Comparison of ENCODE assay signal across 9 mouse cellular contexts in the genomic region with DNA sequence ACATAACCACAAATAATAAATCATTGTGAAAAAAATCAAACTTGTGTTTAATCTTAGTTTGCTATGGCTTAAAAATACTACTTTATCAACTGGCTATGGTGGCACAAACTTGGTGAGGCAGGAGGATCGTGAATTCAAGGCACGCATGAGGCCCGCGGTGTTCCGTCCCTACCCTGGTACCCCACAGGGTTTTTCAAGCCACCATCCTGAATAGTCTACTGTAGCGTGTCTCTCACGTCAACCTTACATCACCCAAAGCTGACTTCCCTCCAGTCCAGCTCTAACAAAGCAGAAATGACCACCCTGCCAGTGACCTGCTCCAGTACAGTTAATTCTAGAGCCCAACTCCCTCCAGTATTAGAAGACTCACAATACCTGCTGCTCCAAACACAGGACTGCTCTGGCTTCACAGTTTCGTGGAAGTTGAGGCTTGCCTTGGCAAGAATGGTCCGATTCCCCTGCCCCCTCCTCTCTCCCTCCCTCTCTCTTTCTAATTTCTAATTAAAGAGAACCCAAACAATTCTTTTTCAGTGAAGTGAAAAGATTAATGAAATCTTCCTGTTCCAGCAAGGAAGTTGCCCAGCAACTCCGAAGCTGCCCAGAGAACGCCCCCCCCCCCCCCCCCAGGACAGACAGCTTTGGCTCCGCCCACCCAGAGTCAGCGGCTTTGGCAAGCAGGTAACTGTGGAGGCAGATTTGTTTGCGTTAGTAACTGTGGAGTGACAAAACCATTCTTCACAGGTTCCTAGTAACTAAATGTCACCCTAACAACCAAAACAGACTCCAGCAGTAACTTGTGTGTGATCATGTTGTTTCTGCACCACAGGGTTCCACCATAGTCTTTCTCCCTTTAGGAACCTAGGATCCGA. TPM values are rescaled to one million over a fixed set of nuclear protein-coding genes. Genes with fewer than 3 reads are reported as not detected.
A peak's percentile ranks its signal among the peaks of the same experiment; 100 is the strongest.
DNase-seq lines count a peak whose midpoint lies in the region; ATAC-seq lines count a peak whose summit lies in the region.
"Had no signal": no experiment of that assay in that cellular context is flagged by ENCODE, and none has a peak within 500 bp of the region (broad histone marks: within the 10 kb centered on the region; RNA-seq: fewer than 3 reads in every experiment).

Ccdc162 (minus strand) TSS at position 606 of the 869 bp plus-strand sequence.

- DNase-seq in cerebellum, postnatal 10 days = peak; percentile 15
- no peak for DNase-seq in cerebellum, adult 9-10 months
- DNase-seq in midbrain, embryonic 11.5 days (ENCODE audit: low spot score, missing footprints) = no peak
- no peak for DNase-seq in cerebellum, adult 11-12 months
- no peak for DNase-seq in gastrocnemius, postnatal 14 days

- no peak within 1 kb of the TSS for H3K27ac ChIP-seq in midbrain, embryonic 11.5 days (ENCODE audit: low read depth, low read length)
- no peak within 1 kb of the TSS for H3K27ac ChIP-seq in midbrain, embryonic 16.5 days (ENCODE audit: low read length)
- H3K27ac ChIP-seq in liver, embryonic 16.5 days (ENCODE audit: low read length) = no peak within 1 kb of the TSS
- peak within 1 kb of the TSS; percentile 28; the same call in 1 of the 2 replicates for H3K27ac ChIP-seq in stomach, embryonic 15.5 days

- no peaks in the 10 kb centered on the region for H3K9me3 ChIP-seq in midbrain, embryonic 11.5 days (ENCODE audit: control insufficient read depth, low read length)
- H3K9me3 ChIP-seq in midbrain, embryonic 16.5 days (replicated peaks; ENCODE audit: control insufficient read depth, low read length, poor library complexity, severe bottlenecking) = no peaks in the 10 kb centered on the region
- H3K9me3 ChIP-seq in liver, embryonic 16.5 days (replicated peaks; ENCODE audit: control insufficient read depth, low read length) = no peaks in the 10 kb centered on the region
- no peaks in the 10 kb centered on the region for H3K9me3 ChIP-seq in stomach, embryonic 15.5 days

- peaks cover 8% of the 10 kb centered on the region for H3K4me1 ChIP-seq in midbrain, embryonic 11.5 days (ENCODE audit: control insufficient read depth, insufficient read depth, low read length)
- H3K4me1 ChIP-seq in midbrain, embryonic 16.5 days (ENCODE audit: control insufficient read depth, insufficient read depth, low read length) = peaks cover 3% of the 10 kb centered on the region; the same call in 1 of the 2 replicates
- no peaks in the 10 kb centered on the region for H3K4me1 ChIP-seq in liver, embryonic 16.5 days (ENCODE audit: control insufficient read depth, low read depth, low read length)
- H3K4me1 ChIP-seq in stomach, embryonic 15.5 days = peaks cover 4% of the 10 kb centered on the region; the same call in 1 of the 2 replicates

- 42% methylated on average over 15 of the region's 15 CpGs for WGBS in midbrain, embryonic 11.5 days
- WGBS in midbrain, embryonic 16.5 days = 35% methylated on average over 15 of the region's 15 CpGs
- WGBS in liver, embryonic 16.5 days (ENCODE audit: insufficient replicate concordance) = 69% methylated on average over 15 of the region's 15 CpGs
- 52% methylated on average over 15 of the region's 15 CpGs for WGBS in stomach, embryonic 15.5 days

- intact Hi-C loops in gastrocnemius, postnatal 14 days (cut with DNase I; ENCODE audit: low total_unique reads) = no loop called here

- no peaks in the 10 kb centered on the region for H3K36me3 ChIP-seq in midbrain, embryonic 11.5 days (ENCODE audit: control insufficient read depth, insufficient read depth, low read length)
- H3K36me3 ChIP-seq in midbrain, embryonic 16.5 days (ENCODE audit: control insufficient read depth, insufficient read depth, low read length) = no peaks in the 10 kb centered on the region
- 0 out of 2 replicates have a peak, but pooled peaks cover 1% of the 10 kb centered on the region for H3K36me3 ChIP-seq in liver, embryonic 16.5 days (ENCODE audit: control insufficient read depth, insufficient read depth)
- H3K36me3 ChIP-seq in stomach, embryonic 15.5 days = no peaks in the 10 kb centered on the region

- no peak within 1 kb of the TSS for H3K9ac ChIP-seq in midbrain, embryonic 11.5 days (ENCODE audit: low read length)
- H3K9ac ChIP-seq in midbrain, embryonic 16.5 days (ENCODE audit: low read depth, low read length) = no peak within 1 kb of the TSS
- H3K9ac ChIP-seq in liver, embryonic 16.5 days (ENCODE audit: low read depth, low read length) = no peak within 1 kb of the TSS
- no peak within 1 kb of the TSS for H3K9ac ChIP-seq in stomach, embryonic 15.5 days

- ATAC-seq in midbrain, embryonic 11.5 days (ENCODE audit: low FRiP score) = no peak
- no peak for ATAC-seq in midbrain, embryonic 16.5 days
- 0 out of 2 replicates have a peak, but pooled peaks have one; percentile 30 for ATAC-seq in liver, embryonic 16.5 days (ENCODE audit: low read depth)
- ATAC-seq in stomach, embryonic 15.5 days (ENCODE audit: insufficient read depth, low FRiP score, low read depth) = no peak; the same call in 1 of the 2 replicates

- H3K4me2 ChIP-seq in midbrain, embryonic 11.5 days = peak within 1 kb of the TSS; percentile 2; the same call in 1 of the 2 replicates
- no peak within 1 kb of the TSS for H3K4me2 ChIP-seq in midbrain, embryonic 16.5 days (ENCODE audit: low read length)
- no peak within 1 kb of the TSS for H3K4me2 ChIP-seq in liver, embryonic 16.5 days (ENCODE audit: low read depth, low read length)
- no peak within 1 kb of the TSS; the same call in 1 of the 2 replicates for H3K4me2 ChIP-seq in stomach, embryonic 15.5 days

- H3K27me3 ChIP-seq in midbrain, embryonic 11.5 days (ENCODE audit: control insufficient read depth, insufficient read depth, low read length) = no peaks in the 10 kb centered on the region
- H3K27me3 ChIP-seq in midbrain, embryonic 16.5 days (ENCODE audit: control insufficient read depth, insufficient read depth, low read depth, low read length) = no peaks in the 10 kb centered on the region
- H3K27me3 ChIP-seq in liver, embryonic 16.5 days (ENCODE audit: control insufficient read depth, insufficient read depth, low read depth, low read length) = no peaks in the 10 kb centered on the region
- H3K27me3 ChIP-seq in stomach, embryonic 15.5 days (replicated peaks) = no peaks in the 10 kb centered on the region

- no peak within 1 kb of the TSS for H3K4me3 ChIP-seq in midbrain, embryonic 11.5 days (ENCODE audit: low read depth, low read length)
- no peak within 1 kb of the TSS for H3K4me3 ChIP-seq in midbrain, embryonic 16.5 days (ENCODE audit: low read depth, low read length)
- no peak within 1 kb of the TSS for H3K4me3 ChIP-seq in liver, embryonic 16.5 days (ENCODE audit: low read depth, low read length)
- no peak within 1 kb of the TSS for H3K4me3 ChIP-seq in stomach, embryonic 15.5 days (replicated peaks)

RNA-seq across cellular contexts. Expression of gene Ccdc162, which starts in this region (rescaled TPM):
- 0.33 and 0.46 TPM in 2 replicates for polyA plus RNA-seq in midbrain, embryonic 11.5 days (2014; fragmentation: Nextera tagmentation; extraction: Ambion mirVana)
- 0.90 and 0.91 TPM in 2 replicates for polyA plus RNA-seq in midbrain, embryonic 16.5 days (2015; fragmentation: Nextera tagmentation; extraction: Ambion mirVana)
- polyA plus RNA-seq in liver, embryonic 16.5 days (2015; fragmentation: Nextera tagmentation; extraction: Ambion mirVana) = 0.05 and 0.12 TPM in 2 replicates
- polyA plus RNA-seq in stomach, embryonic 15.5 days (2015; fragmentation: Nextera tagmentation; extraction: Ambion mirVana) = 0.96 and 1.0 TPM in 2 replicates
- total RNA-seq in gastrocnemius, postnatal 14 days (2021) = under 1 TPM; 0.64 to 0.66 TPM
- total RNA-seq: hematopoietic stem cell, adult 5-6 weeks had no signal

Comparison
In these comparisons a context has a peak if more than half of its experiments do, and no peak if none do; other contexts are left out.
1. DNase-seq: peak in cerebellum, postnatal 10 days (2 of 2); none in cerebellum, adult 9-10 months (single experiment), midbrain, embryonic 11.5 days (single experiment), cerebellum, adult 11-12 months (single experiment) and gastrocnemius, postnatal 14 days (single experiment).
2. Peak in ATAC-seq in liver, embryonic 16.5 days; RNA of the gene not detected or under 1 TPM.